Mouse (Mus musculus) spleen, adult 12 weeks (tissue): ENCODE measurements around the gene Akr1c21.
"Not testable (repeated sequence)": the region's sequence is repeated elsewhere in the genome, so short reads cannot be mapped to it uniquely, and the experiment has no call there.

Experiments used
- DNase-seq: peaks from one replicate; pipeline ENCODE4 v3.0.0; 2022; ENCODE audit warnings: low spot score

The Akr1c21 gene

DNA sequence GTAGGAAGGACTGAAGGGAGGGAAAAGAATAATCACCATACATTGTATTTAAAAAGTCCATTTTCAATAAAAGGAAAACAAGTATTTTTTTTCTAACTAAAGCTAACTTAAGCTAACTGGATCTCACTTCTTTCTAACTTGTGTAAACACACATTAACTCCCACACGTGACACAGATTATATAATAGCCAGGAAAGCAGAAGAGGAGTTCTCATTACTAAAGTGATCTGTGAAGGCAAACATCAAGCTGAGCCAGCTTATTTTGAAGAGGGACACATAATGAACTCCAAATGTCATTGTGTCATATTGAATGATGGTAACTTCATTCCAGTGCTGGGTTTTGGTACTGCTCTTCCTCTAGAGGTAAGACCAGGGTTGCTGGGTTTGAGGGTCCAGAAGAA, at the start of gene Akr1c21:
Gene Akr1c21 (plus strand): TSS at position 205 of the 400 bp plus-strand sequence.
- no peak for DNase-seq

DNA sequence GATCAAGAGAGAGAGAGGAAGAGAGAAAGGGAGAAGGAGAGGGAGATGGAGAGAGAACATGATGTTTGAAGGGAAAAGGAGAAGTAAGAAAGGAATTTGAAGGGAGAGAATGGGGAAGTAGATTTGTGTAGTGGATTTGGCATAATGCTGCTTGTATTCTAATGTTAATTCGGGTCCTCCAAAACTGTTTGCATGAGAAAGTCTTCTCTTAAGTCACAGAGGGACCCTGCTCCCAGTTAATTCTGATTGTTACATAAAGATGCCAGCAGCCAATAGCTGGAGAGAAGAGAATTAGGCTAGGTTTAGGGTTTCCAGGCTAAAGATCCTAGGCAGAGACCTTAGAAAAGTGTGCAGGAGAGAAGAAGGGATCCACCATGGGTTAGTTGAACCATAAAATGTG, 14.7 kb upstream of the Akr1c21 start:
- no peak for DNase-seq

DNA sequence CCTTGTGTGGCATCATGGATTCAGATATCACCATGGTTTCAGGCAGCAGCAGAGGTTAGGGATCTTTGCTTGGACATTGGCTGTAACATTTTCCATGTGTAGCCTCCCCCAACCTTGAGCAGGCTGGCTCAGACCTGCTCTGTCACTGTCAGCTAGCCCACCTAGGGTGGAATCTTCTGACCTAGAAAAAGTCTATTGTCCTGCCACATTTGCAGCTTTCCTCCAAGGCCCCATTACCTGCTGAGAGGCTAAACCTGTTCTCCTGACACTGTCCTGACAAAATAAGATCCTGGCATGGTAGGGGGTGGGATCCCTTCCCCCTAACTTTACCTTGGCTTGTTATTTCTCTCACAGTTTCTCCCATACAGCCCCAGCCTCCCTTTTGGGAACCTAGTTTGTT, 13.4 kb upstream of the Akr1c21 start:
- DNase-seq: no peak

DNA sequence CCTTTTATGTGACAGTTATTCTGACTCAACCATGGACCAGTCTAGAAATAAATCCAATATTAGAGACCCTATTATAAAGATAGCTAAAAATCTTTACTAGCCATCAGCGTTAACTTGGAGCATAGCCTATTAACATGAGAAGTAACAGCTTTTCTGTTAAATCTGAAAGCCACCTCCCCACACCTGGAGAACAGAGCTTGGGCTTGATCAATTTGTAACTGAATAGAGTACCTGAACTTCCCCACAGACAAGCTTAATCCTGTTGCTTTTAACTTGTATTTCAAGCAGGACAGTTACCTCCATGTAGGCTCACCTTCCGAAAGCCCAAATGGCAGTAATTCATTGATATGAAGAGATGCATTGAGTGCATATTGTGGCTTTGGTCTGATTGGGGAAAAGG, 7.9 kb upstream of the Akr1c21 start:
- no peak for DNase-seq

DNA sequence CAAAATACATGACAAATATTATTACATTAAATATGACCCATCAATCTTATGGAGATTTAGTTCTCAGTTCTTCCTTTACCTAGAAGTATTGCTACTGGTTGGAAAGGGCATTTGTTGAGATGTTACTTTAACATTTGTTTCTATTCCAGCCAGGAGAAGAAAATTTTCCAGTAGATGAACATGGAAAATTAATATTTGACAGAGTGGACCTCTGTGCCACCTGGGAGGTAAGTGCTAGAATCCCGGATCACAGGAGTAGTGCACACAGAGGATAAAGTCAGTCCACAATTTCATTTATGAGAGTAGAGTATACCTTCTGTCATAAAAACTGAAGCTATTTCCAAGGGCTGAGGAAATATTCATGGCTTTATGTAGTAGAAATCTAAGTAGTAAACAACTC, 3.0 kb downstream of the Akr1c21 start:
- no peak for DNase-seq

DNA sequence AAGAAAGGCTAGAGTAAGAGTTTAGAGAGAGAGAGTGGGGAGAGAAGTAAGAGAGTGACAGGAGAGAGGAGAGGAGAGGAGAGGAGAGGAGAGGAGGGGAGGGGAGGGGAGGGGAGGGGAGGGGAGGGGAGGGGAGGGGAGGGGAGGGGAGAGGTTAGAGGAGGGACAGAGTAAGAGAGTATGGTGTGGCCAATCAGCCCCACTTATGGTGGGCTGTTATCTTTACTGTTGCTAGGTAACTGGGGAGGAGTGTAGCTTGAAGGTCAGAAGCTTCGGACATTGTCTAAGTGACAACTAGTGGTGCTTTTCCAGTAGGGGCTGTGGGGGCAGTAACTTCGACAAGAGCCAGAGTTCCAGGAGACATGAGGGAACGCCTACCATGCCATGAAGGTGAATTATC, 29.6 kb downstream of the Akr1c21 start:
- not testable (repeated sequence) for DNase-seq

DNA sequence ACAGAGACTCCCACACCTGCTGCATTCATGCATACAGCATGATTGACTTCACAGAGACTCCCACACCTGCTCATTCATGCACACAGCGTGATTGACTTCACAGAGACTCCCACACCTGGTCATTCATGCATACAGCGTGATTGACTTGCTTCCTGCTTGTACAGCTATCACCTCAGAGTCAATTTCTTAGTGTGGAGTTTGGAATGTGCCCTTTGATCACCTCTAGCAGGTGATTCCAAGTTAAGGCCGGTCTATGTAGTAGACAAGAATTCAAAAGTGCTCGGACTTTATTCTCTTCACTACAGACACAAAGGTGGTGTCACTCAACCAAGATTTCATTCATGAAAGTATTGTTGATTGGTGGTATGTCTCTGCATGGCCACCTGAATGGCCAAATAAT, 32.9 kb downstream of the Akr1c21 start:
- no peak for DNase-seq

DNA sequence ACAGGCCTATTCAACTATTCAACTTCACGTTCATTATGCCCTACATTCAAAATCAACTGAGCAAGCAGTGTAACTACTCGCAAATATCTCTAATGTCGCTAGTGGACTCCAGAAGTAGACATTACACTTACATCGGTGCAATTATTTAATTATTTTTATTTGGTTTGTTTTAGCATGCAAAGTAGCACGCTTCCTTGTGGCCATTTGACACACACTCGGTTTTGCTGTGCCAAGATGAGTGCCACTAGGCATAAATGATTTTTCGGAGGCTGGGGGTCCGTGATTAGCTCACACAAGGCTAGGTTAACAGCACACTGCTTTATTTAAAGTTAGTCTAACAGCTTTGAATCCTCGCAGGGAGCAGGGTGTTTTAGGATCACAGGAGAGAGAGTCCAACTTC, 34.7 kb downstream of the Akr1c21 start:
- no peak for DNase-seq

DNA sequence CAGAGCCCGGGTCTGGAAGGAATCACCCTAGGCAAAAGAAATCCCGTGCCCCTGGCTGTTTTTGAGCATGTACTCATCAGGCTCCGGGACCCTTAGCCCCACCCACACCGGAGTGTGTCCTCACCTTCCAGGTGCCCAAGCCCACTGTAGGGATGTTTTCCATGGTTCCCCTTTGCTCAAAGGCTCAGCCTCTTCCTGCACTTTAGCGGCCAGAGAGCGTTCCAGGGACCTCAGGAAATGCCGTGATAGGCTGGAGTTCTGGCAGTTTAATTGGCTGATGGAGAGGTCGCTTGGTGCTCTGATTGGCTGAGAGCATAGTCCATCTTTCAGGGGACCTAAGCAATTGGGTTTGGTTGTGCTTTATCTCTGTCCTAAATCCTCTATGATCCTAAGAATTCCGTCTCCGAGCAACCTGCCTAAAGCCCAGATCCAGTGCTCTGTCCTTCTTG, 35.1 kb downstream of the Akr1c21 start, which contains the start of gene Akr1e1:
Gene Akr1e1 (minus strand): TSS at position 214 of the 449 bp plus-strand sequence.
- DNase-seq: peak; percentile 32

DNA sequence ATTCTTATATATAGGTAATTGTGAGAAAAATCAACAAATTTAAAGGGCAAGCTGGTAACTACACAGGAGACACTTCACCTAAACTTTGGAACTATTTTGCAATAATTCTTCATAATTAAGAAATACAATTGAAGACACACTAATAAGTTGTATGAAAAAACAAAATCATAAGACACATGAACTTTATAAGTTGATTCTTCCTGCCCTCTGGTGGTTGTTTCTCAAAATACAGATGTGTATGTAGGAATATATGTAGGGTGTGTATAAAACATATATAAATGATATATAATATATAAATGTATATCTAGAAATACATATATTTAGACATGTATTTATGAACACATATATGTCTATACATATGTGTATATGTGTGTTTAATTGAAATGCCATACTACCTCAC, 37.0 kb downstream of the Akr1c21 start:
- DNase-seq: no peak
